Mouse (Mus musculus): ENCODE measurements at regions not wholly inside any gene's neighbourhood (a gene's known extent, or its start where the extent isn't known, plus 50 kb on each side); places are given as distances from the start of the nearest gene placed in this dataset.

GRCm38 (mm10) chr4:39926021-39926591 lies 216.8 kb upstream of the Aco1 start:
- no peak for DNase-seq (ENCODE audit: low spot score)

DNA sequence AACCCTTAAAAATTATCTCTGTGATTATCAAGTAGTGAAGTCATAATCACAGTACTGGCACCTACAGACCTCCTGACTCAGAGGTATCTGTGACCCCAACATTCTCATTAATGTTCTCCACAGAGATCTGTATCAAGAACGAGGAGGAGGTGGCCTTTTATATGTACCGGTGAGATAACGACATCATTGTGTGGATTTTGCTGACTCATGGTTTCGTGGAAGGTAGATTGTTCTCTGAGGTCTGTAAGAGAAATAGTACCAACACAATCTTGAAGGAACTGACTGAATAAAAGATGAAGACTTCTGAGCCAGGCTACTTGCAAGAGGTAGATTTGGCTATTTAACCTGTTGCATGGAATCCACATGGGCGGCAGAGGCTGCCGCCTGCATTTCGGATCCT lies 216.3 kb upstream of the Aco1 start:
- no peak for DNase-seq (ENCODE audit: low spot score)

DNA sequence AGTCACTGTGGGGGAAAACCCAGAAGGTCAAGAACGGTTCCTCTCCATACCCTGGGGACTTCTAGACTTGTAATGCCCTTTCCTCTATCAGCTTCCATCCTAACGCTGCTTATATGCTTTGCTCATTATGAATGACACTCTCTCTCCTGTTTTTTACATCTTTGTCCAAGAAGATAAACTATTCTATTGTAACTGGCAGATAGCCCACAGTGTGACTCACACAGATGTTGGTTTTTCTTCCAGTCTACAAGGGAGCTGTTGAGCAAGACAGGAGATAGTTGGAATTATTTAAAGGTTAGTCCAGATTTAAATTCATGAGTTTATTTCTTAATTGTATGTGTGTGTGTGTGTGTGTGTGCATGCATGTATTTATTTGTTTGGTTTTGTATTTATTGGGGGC lies 214.4 kb upstream of the Aco1 start:
- DNase-seq (ENCODE audit: low spot score) = no peak

DNA sequence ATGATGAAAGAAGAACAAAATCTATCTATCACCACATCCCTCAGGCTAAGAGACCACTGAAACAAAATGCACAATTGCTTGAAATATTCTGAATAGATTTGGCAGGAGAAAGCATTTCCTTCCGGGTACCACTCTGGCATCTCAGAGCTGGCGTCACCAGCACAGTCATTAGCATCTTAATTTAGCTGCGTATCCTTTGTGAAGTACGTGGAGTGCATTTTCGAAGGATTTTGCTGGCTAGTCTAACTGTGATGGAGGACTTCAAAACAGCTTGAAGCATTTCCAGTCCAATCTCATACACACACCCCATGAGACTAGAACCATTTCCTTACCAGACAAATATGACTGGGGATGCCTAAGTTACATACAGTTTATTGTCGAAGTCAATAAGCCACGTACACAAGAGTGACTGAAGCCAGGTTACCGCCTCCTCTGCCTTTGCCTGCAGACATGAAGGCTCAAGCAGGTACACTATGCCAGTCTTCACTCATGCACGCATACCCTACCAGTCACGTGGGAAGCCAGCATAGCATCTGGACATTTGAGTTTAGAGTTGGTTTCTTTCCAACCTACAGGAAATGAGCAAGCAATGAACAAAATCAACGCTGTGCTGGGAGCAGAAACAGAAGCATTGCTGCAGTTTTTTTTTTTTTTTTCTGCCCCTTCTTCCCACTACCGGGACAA lies 208.7 kb upstream of the Aco1 start:
- no peak for DNase-seq (ENCODE audit: low spot score)

DNA sequence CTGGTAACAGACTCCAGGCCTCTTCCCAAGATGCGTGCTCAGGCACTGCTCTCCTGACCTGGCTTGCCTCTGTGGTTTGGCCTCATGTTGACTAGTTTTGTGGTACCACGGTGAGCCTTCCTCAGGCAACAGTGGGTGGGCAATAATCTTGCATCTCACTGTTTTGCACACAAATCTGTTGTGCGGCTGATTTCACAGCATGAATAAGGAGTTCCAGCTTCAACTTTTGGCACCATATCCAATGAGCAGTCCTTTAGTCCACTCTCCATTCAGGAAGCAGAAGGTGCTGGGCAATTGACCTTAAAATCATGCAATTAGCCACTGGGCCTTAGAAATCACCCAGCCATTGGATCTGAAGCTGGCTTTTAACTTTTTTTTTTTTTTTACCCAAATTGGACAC lies 184.2 kb upstream of the Aco1 start:
- DNase-seq (ENCODE audit: low spot score) = no peak

- no peak for DNase-seq (ENCODE audit: low spot score)
Observed at GRCm38 (mm10) chr4:39967938-39968337, 174.9 kb upstream of the Aco1 start.

- no peak for DNase-seq (ENCODE audit: low spot score)
Observed at GRCm38 (mm10) chr4:39991358-39991757, 151.5 kb upstream of the Aco1 start.

DNA sequence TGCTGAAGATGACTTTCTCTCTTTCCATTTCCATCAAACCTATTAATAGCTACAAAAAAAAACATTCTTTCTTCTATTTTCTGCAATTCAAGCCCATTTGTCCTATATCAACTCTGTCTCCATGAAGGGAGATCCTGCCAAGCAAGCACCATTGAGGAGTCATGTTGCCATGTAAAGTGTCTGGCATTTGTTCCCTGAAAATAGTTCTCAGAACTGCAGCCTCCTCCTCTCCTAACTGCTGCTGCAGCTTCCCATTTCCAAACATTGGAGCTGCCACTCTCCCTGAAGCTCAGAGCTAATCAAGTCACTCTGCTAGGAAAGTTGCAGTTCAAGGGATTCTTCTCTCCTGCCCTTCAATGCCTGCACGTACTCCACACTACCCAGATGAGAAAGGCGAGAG lies 151.0 kb upstream of the Aco1 start:
- no peak for DNase-seq (ENCODE audit: low spot score)

- no peak for DNase-seq (ENCODE audit: low spot score)
Observed at GRCm38 (mm10) chr4:39998771-39999422, 144.0 kb upstream of the Aco1 start.

DNA sequence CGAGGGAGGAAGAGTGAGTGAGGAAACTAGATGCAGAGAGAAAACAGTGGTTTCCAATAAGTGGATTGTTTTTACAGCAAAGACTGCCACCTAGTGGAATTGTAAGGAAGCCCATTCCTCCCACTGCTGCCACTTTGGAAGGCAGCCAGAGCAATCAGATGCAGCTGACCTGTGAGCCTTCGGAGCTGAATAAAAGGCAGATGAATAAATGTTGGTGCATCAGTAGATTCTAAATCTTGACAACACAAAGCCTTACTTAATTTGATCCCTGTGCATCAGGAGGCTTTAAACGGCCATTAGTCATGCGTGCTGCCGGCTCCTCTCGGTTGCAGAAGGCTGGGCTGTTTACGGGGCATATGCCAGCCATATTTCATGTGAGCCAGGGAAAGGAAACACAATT lies 128.2 kb upstream of the Aco1 start:
- peak; percentile 52 for DNase-seq (ENCODE audit: low spot score)

DNA sequence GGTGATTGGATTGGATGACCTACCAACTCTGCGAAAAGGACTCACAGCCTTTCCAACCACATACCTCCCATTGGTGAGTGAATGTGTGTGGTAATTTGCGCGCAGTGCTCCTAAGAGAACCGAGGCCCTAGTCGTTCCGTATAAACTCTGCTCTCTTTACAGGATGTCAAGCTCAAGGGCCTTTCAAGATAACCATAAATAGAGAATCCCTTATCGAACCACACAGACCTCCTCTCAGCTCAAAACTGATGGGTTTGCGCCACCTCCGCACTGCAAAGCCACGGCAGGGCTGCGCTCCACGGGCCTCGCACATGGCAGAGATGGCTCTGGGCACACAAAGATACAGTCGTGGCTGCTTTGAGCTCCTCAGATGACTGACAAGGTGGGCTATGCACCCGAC lies 126.0 kb upstream of the Aco1 start:
- no peak for DNase-seq (ENCODE audit: low spot score)

GRCm38 (mm10) chr4:40018208-40018607 lies 124.7 kb upstream of the Aco1 start:
- no peak for DNase-seq (ENCODE audit: low spot score)

DNA sequence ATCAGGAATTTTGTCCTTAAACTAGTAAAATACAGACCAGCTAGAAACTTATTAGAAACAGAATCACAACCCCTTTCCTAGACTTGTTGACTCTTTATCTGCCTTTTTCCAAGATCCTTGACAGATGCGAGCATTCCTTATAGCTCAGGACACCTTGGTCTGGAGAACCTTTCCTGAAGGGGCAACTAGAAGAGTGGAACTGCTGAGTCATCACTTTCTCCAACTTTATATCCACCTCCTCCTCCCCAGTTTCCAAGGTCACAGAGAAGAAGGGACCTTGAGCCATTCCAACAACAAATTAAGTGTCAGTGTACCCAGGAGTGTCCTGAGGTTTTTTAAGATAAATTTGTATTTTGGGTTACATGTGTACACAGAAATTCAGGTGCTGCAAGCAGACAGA lies 111.5 kb upstream of the Aco1 start:
- DNase-seq (ENCODE audit: low spot score) = no peak

GRCm38 (mm10) chr4:40047846-40048245 lies 95.0 kb upstream of the Aco1 start:
- peak; percentile 4 for DNase-seq (ENCODE audit: low spot score)

DNA sequence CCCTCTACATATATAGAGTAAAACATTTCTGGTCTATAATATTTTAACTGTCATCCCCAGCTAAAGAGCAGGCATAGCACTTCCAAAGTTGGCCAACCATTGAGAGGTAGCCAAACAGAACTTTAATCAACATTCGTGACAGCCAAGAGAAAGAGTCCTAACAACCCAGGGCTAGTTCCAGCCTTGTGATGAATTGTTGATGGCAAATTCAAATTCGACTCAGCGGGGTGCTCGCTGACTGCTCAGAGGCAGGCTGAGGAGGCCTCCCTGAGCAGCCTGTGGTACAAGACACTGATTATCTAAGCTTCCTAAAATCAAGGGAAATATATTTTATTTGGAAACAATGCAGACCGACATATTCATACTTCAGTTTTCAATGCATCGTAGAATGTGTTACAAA lies 93.8 kb upstream of the Aco1 start:
- DNase-seq (ENCODE audit: low spot score) = no peak

DNA sequence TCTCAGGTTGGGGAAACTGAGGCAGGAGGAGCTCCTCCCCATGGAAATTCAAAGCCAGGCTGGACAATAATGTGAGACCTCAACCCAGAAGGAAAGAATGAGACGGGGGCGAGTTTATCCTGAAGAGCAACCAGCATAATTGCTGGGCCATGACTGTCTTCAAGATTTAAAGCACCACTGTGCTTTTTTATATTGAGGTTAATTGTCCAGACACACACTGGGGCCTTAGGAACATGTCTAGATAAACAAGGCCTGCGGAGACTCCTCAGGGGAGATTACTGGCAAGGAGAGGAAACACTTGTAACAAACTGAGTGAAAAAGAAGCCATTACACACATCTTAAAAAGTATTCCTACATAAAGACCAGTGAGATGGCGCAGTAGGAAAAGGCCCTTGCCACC lies 91.0 kb upstream of the Aco1 start:
- no peak for DNase-seq (ENCODE audit: low spot score)

DNA sequence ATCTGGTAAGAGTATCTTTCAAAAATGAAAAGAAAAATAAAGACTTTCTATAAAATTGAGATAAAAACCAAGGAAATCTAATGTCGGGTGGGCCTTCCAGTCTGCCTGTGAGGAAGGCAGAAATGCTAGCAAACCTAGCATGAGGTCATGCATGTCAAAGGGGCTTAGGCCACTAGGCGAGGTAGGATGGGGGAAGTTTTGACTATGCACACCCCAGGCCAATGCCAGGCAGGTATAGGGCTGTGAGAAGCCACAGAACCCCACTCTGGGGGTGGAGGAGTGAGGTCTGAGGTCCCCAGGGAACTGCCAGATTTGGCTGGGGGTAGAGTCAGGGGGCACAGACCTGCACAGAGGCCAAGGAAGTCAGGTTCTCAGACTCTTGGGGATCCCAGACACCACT lies 89.5 kb upstream of the Aco1 start:
- no peak for DNase-seq (ENCODE audit: low spot score)

DNA sequence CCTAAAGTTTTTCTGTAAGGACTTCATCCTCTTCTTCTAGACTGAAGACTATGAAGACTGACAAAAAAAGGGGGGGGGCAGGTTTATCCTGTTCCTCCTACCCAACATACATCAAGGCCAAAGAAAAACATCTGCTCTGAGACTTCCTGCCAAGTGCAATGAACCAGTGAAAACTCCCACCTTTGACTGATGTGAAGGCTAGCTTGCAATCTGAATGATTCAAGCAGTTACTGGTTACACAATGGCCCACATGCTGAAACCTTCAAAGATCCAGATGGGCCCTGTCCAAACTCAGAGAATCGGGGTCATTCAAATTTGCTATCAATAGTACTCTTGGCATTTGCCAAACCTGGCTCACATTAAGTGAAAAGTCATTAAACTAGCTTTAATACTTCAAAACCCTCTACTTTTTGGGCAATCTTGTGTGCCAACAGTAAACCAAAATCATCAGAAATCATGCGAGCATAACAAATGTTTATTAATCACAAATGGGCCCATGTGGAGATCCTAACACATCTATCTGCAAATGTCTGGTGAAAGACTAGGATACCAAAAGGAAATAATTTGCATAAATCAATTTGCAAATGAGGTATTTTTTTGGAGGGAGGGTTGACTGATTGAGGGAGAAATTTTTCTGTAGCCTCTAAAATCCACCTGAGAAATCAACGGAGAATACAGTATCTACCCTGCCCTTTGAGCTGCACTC lies 79.0 kb upstream of the Aco1 start:
- peak; percentile 23 for DNase-seq (ENCODE audit: low spot score)

GRCm38 (mm10) chr4:40064457-40064836 lies 78.4 kb upstream of the Aco1 start:
- DNase-seq (ENCODE audit: low spot score) = no peak

DNA sequence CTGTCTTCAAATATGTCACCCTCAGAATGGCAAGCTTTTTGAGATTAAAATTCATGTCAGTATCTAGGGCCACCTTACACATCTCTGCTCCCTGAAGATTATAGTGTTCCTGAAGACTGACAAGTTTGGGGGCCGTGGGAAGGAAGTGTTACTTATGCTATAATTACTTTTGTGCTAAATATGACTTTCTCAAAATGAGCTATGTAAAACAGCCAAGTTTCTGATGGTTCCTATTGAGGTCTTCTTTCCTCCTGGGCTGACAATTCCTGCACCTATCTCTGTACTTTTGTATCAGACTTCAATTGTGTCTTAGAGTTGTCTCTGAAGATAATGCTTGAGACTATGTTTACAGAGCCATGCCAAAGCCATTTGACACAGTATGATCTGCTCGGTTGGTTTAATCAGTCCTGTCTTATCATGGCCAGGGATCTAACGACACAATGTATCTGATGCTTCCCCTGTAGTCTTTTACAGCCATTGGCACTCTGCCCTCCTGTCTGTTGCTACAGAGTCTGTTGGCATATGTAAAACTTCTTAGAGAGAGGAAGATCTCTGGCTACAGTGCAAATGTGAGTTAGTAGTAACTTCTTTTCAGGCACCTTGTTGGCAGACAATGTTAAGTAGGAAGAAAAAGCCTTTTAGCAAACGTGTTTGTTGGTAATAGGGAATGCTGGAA lies 71.8 kb upstream of the Aco1 start:
- no peak for DNase-seq (ENCODE audit: low spot score)

DNA sequence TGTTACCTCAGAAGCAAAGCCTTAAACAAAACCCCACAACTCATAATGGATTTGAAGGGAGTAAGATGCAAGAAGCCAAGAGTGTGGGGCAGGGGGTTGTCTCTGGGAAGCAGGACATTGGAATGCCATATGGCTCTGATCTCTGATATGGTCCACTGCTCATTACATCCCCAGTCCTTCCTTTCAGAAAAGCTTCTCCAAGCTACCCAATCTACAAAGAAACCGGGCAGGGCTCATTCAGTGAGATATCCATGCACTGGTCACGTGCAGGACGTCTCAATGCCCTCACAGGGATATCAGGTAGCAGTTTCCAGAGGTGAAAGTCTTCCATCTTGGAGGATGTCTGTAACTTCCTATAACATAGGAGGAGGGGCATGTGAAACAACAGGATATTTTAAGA lies 61.8 kb upstream of the Aco1 start:
- DNase-seq (ENCODE audit: low spot score) = no peak

- no peak for DNase-seq (ENCODE audit: low spot score)
Observed at GRCm38 (mm10) chr4:40090295-40090694, 52.6 kb upstream of the Aco1 start.

Data from gastrocnemius, adult 18-20 months (tissue).